Mouse (Mus musculus) heart, embryonic 11.5 days (tissue): ENCODE measurements around the gene Cnnm2. TPM values are rescaled to one million over a fixed set of nuclear protein-coding genes. Genes with fewer than 3 reads are reported as not detected.

Experiments
- ATAC-seq: fragments of 200-750 bp; cut with Nextera tagmentation; replicated peaks from 2 replicates; pipeline ENCODE4 v1.8.0; 2017; ENCODE audit warnings: moderate library complexity; ENCODE audit not compliant: insufficient number of reproducible peaks, low FRiP score, low TSS enrichment
- H3K27ac ChIP-seq: fragments of 300-500 bp; sonication (generic); 2 replicates; pipeline ENCODE4 v1.5.1; 2014; ENCODE audit warnings: mild to moderate bottlenecking, low read depth, low read length
- H3K27me3 ChIP-seq: fragments of 300-500 bp; sonication (generic); 2 replicates; pipeline ENCODE4 v1.6.1; 2014; ENCODE audit warnings: mild to moderate bottlenecking, low read length, mixed read lengths; ENCODE audit not compliant: control insufficient read depth, insufficient read depth
- H3K36me3 ChIP-seq: fragments of 300-500 bp; sonication (generic); 2 replicates; pipeline ENCODE4 v1.6.1; 2014; ENCODE audit warnings: mild to moderate bottlenecking, low read length, moderate library complexity, mixed read lengths; ENCODE audit not compliant: control insufficient read depth, insufficient read depth
- H3K4me1 ChIP-seq: fragments of 300-500 bp; sonication (generic); 2 replicates; pipeline ENCODE4 v1.6.1; 2014; ENCODE audit warnings: low read length; ENCODE audit not compliant: control insufficient read depth, insufficient read depth
- H3K4me2 ChIP-seq: fragments of 300-500 bp; sonication (generic); 2 replicates; pipeline ENCODE4 v1.6.1; 2014; ENCODE audit warnings: mild to moderate bottlenecking, moderate library complexity
- H3K4me3 ChIP-seq: fragments of 300-500 bp; sonication (generic); 2 replicates; pipeline ENCODE4 v1.5.1; 2014; ENCODE audit warnings: low read depth, low read length
- H3K9ac ChIP-seq: fragments of 300-500 bp; sonication (generic); 2 replicates; pipeline ENCODE4 v1.6.1; 2014; ENCODE audit warnings: mild to moderate bottlenecking, low read depth, low read length, moderate library complexity
- H3K9me3 ChIP-seq: fragments of 300-500 bp; sonication (generic); replicated peaks from 2 replicates; pipeline ENCODE4 v1.6.1; 2016; ENCODE audit warnings: low read length; ENCODE audit not compliant: control insufficient read depth
- WGBS: fragments of 180-500 bp; shearing (Covaris S2); extraction: QIAGEN DNeasy Blood & Tissue Kit; methylation state at CpG from one replicate; pipeline ENCODE4 v1.1.7; 2014; ENCODE audit not compliant: insufficient replicate concordance; 5-methylcytosine and 5-hydroxymethylcytosine counted together
- polyA plus RNA-seq: library from polyadenylated mRNA; unstranded; fragments of >200 nt; fragmentation: Nextera tagmentation; extraction: Ambion mirVana; gene quantifications from 2 replicates; pipeline ENCODE4 v1.2.1, GENCODE M21; 2014

Cnnm2 gene
- polyA plus RNA-seq, 1 experiment from 2014 or later: 4.1 TPM

- H3K4me1 ChIP-seq: peaks cover 4% of the 10 kb centered on the region; the same call in 1 of the 2 replicates
- 65% methylated on average over 9 of the region's 9 CpGs for WGBS
- no peak overlapping the region for H3K4me2 ChIP-seq
- no peak overlapping the region for H3K27ac ChIP-seq
- H3K4me3 ChIP-seq: no peak overlapping the region
- H3K27me3 ChIP-seq: no peaks in the 10 kb centered on the region
- no peak for ATAC-seq
- no peaks in the 10 kb centered on the region for H3K9me3 ChIP-seq
- no peaks in the 10 kb centered on the region for H3K36me3 ChIP-seq
- H3K9ac ChIP-seq: no peak overlapping the region
Observed at GRCm38 (mm10) chr19:46805933-46806688, 44.7 kb downstream of the Cnnm2 start.

- Histone ChIP-seq H3K9ac (no peak overlapping the region), H3K27me3 (no peaks in the 10 kb centered on the region), H3K27ac (no peak overlapping the region), H3K9me3 (no peaks in the 10 kb centered on the region), H3K36me3 (no peaks in the 10 kb centered on the region), H3K4me1 (peaks cover 4% of the 10 kb centered on the region; the same call in 1 of the 2 replicates), H3K4me2 (no peak overlapping the region), H3K4me3 (no peak overlapping the region)
- WGBS: 82% methylated on average over 5 of the region's 5 CpGs
- no peak for ATAC-seq
Observed at GRCm38 (mm10) chr19:46808261-46808660, 46.9 kb downstream of the Cnnm2 start.

DNA sequence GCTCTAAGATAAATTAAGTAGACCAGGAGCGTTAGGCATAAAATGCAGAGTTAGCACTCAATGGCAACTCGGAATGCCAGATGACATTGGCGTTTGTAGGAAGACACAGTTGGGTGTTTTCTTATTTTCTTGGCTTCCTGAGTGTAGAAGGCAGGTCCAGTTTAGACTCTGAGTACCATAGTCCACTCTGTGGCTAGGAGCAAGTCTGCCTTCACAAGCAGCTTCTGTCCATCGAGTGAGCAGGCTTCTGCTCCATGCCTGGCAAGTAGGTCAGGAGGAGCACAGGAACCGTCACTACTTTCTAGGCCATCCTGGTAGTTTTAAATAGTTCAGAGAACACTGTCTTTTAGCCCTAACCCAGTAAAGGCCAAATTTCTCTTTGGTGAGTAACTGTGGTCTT lies 47.6 kb downstream of the Cnnm2 start:
- WGBS: 83% methylated on average over 5 of the region's 5 CpGs
- no peak overlapping the region for H3K4me2 ChIP-seq
- no peaks in the 10 kb centered on the region for H3K9me3 ChIP-seq
- peaks cover 4% of the 10 kb centered on the region; the same call in 1 of the 2 replicates for H3K4me1 ChIP-seq
- no peak overlapping the region for H3K9ac ChIP-seq
- ATAC-seq: no peak
- H3K27ac ChIP-seq: no peak overlapping the region
- no peaks in the 10 kb centered on the region for H3K27me3 ChIP-seq
- no peak overlapping the region for H3K4me3 ChIP-seq
- no peaks in the 10 kb centered on the region for H3K36me3 ChIP-seq

GRCm38 (mm10) chr19:46819276-46819675 lies 57.9 kb downstream of the Cnnm2 start:
- Histone ChIP-seq H3K9ac (no peak overlapping the region), H3K27me3 (no peaks in the 10 kb centered on the region), H3K4me1 (peaks cover 13% of the 10 kb centered on the region; the same call in 1 of the 2 replicates), H3K27ac (no peak overlapping the region), H3K4me2 (no peak overlapping the region), H3K9me3 (no peaks in the 10 kb centered on the region), H3K36me3 (no peaks in the 10 kb centered on the region), H3K4me3 (no peak overlapping the region)
- WGBS: 56% methylated on average over 7 of the region's 7 CpGs
- no peak for ATAC-seq

DNA sequence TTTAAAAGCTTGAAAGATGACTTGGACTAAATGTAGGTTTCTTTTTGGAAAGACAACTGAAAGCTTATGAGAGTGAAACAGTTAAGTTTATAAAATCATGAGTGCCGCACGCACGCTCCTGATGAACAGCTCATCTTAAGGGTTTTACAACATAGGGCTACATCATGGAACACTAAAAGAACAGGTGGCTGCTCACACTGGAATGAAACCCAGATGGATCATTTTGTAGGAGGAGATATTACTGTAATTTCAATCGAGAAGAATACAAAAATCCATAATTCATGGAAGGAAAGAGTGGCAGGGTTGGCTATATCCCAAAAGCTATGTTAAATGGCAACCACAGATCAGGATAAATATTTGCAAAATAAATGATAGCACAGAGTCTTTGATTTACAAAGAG lies 61.1 kb downstream of the Cnnm2 start:
- no peak overlapping the region for H3K4me2 ChIP-seq
- H3K27me3 ChIP-seq: no peaks in the 10 kb centered on the region
- no peak for ATAC-seq
- no peak overlapping the region for H3K27ac ChIP-seq
- no peak overlapping the region for H3K9ac ChIP-seq
- H3K36me3 ChIP-seq: no peaks in the 10 kb centered on the region
- H3K4me3 ChIP-seq: no peak overlapping the region
- H3K9me3 ChIP-seq: no peaks in the 10 kb centered on the region
- peaks cover 13% of the 10 kb centered on the region; the same call in 1 of the 2 replicates for H3K4me1 ChIP-seq
- 86% methylated on average over 4 of the region's 4 CpGs for WGBS

GRCm38 (mm10) chr19:46823759-46824158 lies 62.4 kb downstream of the Cnnm2 start:
- 64% methylated on average over 5 of the region's 5 CpGs for WGBS
- Histone ChIP-seq H3K27me3 (no peaks in the 10 kb centered on the region), H3K4me1 (peaks cover 6% of the 10 kb centered on the region; the same call in 1 of the 2 replicates), H3K9ac (no peak overlapping the region), H3K4me2 (no peak overlapping the region), H3K4me3 (no peak overlapping the region), H3K36me3 (no peaks in the 10 kb centered on the region), H3K9me3 (no peaks in the 10 kb centered on the region), H3K27ac (no peak overlapping the region)
- no peak for ATAC-seq

DNA sequence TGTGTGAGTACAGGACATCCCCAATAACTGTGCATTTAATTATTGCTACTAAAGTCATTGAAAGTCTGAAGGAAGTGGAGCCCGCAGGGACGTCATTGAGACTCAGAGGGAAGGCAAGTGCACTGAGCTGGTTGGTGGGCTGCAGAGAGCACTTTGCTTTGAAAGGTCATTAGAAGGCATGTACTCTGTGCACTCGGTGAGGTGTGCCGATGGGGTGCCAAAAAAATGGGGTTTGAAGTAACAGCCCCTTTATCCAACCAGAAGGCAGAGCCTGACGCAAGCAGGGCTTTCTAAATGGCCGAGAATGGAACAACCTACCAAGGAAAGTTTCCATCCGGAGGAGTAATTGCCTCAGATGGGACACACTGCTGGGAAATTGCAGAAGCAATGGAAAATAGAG lies 63.5 kb downstream of the Cnnm2 start:
- Histone ChIP-seq H3K4me2 (no peak overlapping the region), H3K4me3 (no peak overlapping the region), H3K9ac (no peak overlapping the region), H3K27ac (no peak overlapping the region), H3K36me3 (no peaks in the 10 kb centered on the region), H3K27me3 (no peaks in the 10 kb centered on the region), H3K4me1 (no peaks in the 10 kb centered on the region), H3K9me3 (no peaks in the 10 kb centered on the region)
- ATAC-seq: no peak
- WGBS: 74% methylated on average over 7 of the region's 7 CpGs

- no peak overlapping the region for H3K4me3 ChIP-seq
- H3K9ac ChIP-seq: no peak overlapping the region
- H3K4me1 ChIP-seq: no peaks in the 10 kb centered on the region
- H3K36me3 ChIP-seq: no peaks in the 10 kb centered on the region
- H3K4me2 ChIP-seq: no peak overlapping the region
- no peak for ATAC-seq
- no peak overlapping the region for H3K27ac ChIP-seq
- 64% methylated on average over 5 of the region's 5 CpGs for WGBS
- no peaks in the 10 kb centered on the region for H3K27me3 ChIP-seq
- H3K9me3 ChIP-seq: no peaks in the 10 kb centered on the region
Observed at GRCm38 (mm10) chr19:46827654-46828165, 66.3 kb downstream of the Cnnm2 start.

DNA sequence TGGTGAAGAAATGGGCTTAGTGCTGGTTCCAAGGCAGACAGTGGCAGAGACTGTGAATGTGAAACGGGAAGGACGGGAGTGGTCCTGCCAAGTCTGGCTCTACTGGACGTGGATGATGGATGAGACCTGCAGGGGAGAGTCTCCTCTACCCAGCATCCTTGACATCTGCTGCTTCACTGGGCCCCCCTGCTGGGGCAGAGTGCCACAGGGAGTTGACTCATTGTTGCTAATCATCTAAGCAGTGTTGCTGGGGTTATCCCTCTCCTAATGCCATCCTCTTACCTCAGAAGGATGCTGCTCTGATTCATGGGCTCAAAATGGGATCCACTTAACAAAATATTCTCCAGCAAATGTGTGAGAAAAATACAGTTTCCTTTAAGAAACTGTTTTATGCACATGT lies 67.6 kb downstream of the Cnnm2 start:
- H3K9ac ChIP-seq: no peak overlapping the region
- no peaks in the 10 kb centered on the region for H3K9me3 ChIP-seq
- no peaks in the 10 kb centered on the region for H3K27me3 ChIP-seq
- WGBS: 50% methylated on average over 3 of the region's 3 CpGs
- no peak overlapping the region for H3K4me2 ChIP-seq
- ATAC-seq: no peak
- no peak overlapping the region for H3K4me3 ChIP-seq
- H3K4me1 ChIP-seq: no peaks in the 10 kb centered on the region
- no peaks in the 10 kb centered on the region for H3K36me3 ChIP-seq
- no peak overlapping the region for H3K27ac ChIP-seq
